Mouse (Mus musculus) stomach, postnatal 0 days (tissue): ENCODE measurements around the gene Uba7. TPM values are rescaled to one million over a fixed set of nuclear protein-coding genes. Genes with fewer than 3 reads are reported as not detected.

ENCODE experiments used
- ATAC-seq: fragments of 200-750 bp; cut with Nextera tagmentation; 2 replicates; pipeline ENCODE4 v1.8.0; 2017; ENCODE audit not compliant: low FRiP score, low TSS enrichment
- DNase-seq: peaks from one replicate; pipeline ENCODE4 v3.0.0-alpha.2; 2016; ENCODE audit warnings: low spot score
- H3K27ac ChIP-seq: fragments of 300-500 bp; sonication (generic); replicated peaks from 2 replicates; pipeline ENCODE4 v1.5.1; 2014; ENCODE audit warnings: mild to moderate bottlenecking, control low read depth
- H3K27me3 ChIP-seq: fragments of 300-500 bp; sonication (generic); 2 replicates; pipeline ENCODE4 v1.6.1; 2014; ENCODE audit warnings: low read length; ENCODE audit not compliant: control insufficient read depth, insufficient read depth
- H3K36me3 ChIP-seq: fragments of 300-500 bp; sonication (generic); 2 replicates; pipeline ENCODE4 v1.6.1; 2014; ENCODE audit warnings: low read length, mixed read lengths; ENCODE audit not compliant: control insufficient read depth, insufficient read depth
- H3K4me1 ChIP-seq: fragments of 300-500 bp; sonication (generic); replicated peaks from 2 replicates; pipeline ENCODE4 v1.6.1; 2014; ENCODE audit warnings: antibody characterized with exemption; ENCODE audit not compliant: control insufficient read depth, insufficient read depth
- H3K4me2 ChIP-seq: fragments of 300-500 bp; sonication (generic); replicated peaks from 2 replicates; pipeline ENCODE4 v1.6.1; 2014; ENCODE audit warnings: low read depth, mild to moderate bottlenecking, control low read depth, moderate library complexity
- H3K4me3 ChIP-seq: fragments of 300-500 bp; sonication (generic); 2 replicates; pipeline ENCODE4 v1.5.1; 2014; ENCODE audit warnings: low read depth, low read length, control low read depth
- H3K9ac ChIP-seq: fragments of 300-500 bp; sonication (generic); 2 replicates; pipeline ENCODE4 v1.6.1; 2014; ENCODE audit warnings: mild to moderate bottlenecking, low read length, control low read depth, mixed read lengths
- H3K9me3 ChIP-seq: fragments of 300-500 bp; sonication (generic); 2 replicates; pipeline ENCODE4 v1.6.1; 2016; ENCODE audit warnings: low read length; ENCODE audit not compliant: control insufficient read depth
- CTCF ChIP-seq: IDR thresholded peaks from 2 replicates; pipeline ENCODE4 v1.5.1; 2016; ENCODE audit warnings: antibody characterized with exemption, low read depth, mild to moderate bottlenecking, moderate library complexity
- EP300 ChIP-seq: optimal IDR thresholded peaks from 2 replicates; pipeline ENCODE3; 2016; ENCODE audit warnings: antibody characterized with exemption
- WGBS: fragments of 180-500 bp; shearing (Covaris S2); extraction: QIAGEN DNeasy Blood & Tissue Kit; methylation state at CpG from one replicate; pipeline ENCODE4 v1.1.7; 2014; 5-methylcytosine and 5-hydroxymethylcytosine counted together
- polyA plus RNA-seq: library from polyadenylated mRNA; unstranded; fragments of >200 nt; fragmentation: Nextera tagmentation; extraction: Ambion mirVana; gene quantifications from 2 replicates; pipeline ENCODE4 v1.2.1, GENCODE M21; 2015

Gene Uba7
- polyA plus RNA-seq, 1 experiment from 2014 or later: 24.7 TPM

DNA sequence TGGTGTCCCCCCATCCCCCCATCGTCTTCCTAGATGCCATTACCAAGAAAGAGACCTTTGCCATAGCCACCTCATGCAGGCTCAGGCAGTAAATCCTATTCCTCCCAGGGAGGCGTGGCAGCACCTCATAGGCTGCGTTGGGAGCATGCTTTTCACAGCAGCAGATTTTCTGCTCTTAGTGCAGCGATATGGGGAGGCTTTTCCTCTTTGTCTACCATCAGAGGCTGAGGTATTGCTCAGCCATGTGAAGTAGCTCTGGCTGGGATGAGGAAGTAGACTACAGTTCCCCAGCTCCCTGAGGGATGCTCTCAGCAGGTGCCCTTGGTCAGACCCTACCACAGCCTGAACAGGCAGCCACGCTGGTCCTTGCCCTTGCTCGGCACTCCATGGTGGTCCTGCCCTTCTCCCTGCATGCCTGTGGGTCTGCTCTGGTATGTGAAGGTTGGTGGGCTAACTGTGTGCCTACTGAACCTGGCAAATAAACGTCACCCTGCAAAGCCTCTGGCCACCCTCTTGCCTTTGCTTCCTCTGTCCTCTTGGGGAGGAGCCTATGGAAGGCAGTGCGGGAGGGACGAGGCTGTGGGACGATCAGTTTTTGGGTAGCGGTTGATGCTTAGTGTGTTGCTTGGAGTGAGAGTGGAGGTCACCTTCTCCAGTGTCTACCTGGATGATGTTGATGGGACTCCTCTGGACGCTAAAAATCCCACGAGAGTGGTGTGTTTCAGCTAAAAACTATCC is 26.0 kb upstream of the Uba7 start:
- H3K4me3 ChIP-seq: no peak overlapping the region
- no peaks in the 10 kb centered on the region for H3K4me1 ChIP-seq
- H3K27me3 ChIP-seq: no peaks in the 10 kb centered on the region
- no peaks in the 10 kb centered on the region for H3K9me3 ChIP-seq
- TF ChIP-seq CTCF: no peak
- TF ChIP-seq EP300: no peak
- 77% methylated on average over 13 of the region's 13 CpGs for WGBS
- no peak for ATAC-seq
- no peak for DNase-seq
- no peak overlapping the region for H3K4me2 ChIP-seq
- no peak overlapping the region for H3K27ac ChIP-seq
- no peaks in the 10 kb centered on the region for H3K36me3 ChIP-seq
- H3K9ac ChIP-seq: no peak overlapping the region

DNA sequence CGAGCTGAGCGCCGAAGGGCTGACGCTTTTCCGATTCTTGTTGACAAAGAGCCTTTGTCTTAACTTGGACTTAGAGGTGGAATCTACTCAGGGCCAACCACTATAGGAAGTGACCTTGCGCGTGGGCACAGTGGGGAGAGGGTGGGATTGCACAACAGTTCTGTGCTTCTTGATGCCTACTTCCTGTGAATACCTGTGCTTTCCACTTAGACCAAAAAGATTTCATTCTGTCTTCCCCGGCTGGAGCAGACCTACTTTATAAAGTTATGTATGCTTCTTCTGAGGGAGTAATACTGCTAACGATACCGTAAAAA is 25.4 kb upstream of the Uba7 start, which contains the start of gene Traip:
Traip (plus strand) TSS at position 215 of the 314 bp plus-strand sequence.
- Histone ChIP-seq H3K27me3 (no peaks in the 10 kb centered on the region), H3K27ac (peak within 1 kb of the TSS; percentile 67), H3K4me3 (peak within 1 kb of the TSS; percentile 66), H3K9ac (peak within 1 kb of the TSS; percentile 67), H3K4me1 (no peaks in the 10 kb centered on the region), H3K4me2 (peak within 1 kb of the TSS; percentile 76), H3K36me3 (no peaks in the 10 kb centered on the region), H3K9me3 (no peaks in the 10 kb centered on the region)
- no peak for TF ChIP-seq EP300
- no peak for TF ChIP-seq CTCF
- DNase-seq (no peak), ATAC-seq (no peak)
- WGBS: 92% methylated on average over 10 of the region's 10 CpGs

DNA sequence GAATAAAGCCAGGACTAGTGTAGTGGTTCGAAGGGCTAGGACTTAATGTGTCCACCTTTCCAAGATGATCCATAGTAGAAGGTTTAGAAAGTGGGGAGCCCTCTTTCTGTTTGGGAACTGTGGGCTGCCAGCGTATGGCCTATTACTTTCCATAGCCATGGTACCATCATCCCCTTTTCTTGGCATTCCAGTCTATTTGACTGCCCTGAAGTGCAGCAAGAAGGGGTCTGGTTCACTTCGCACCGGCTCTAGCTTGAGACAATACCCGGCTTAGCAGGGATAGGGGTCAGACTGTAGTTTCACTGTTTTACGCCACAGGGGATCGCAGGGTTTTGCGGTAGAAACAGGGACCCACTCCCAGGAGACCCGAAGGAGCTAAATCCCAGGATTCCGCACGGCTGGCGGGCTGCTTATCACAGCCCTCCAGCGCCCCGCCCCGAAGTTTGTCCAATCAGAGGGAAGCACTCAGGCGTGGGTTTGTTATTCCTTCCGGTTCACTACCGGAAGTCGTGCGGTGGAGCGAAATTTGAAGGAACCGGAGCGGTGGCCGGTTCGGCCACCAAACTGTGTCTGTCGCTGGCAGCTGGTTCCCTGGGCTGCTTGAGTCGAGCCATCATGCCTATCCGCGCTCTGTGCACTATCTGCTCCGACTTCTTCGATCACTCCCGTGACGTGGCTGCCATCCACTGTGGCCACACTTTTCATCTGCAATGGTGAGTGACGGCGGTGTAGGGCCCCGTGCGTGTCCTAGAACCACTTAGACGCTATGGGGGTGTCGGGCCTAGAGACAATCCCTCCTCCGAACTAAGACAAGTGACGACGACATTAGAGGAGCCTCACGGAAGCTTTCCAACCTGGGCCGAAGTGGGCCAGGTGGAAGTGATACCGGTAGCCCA is 24.6 kb upstream of the Uba7 start:
- H3K9ac ChIP-seq: peak overlapping the region; percentile 67
- H3K36me3 ChIP-seq: no peaks in the 10 kb centered on the region
- H3K4me1 ChIP-seq: no peaks in the 10 kb centered on the region
- peak overlapping the region; percentile 76 for H3K4me2 ChIP-seq
- H3K4me3 ChIP-seq: peak overlapping the region; percentile 66
- peak overlapping the region; percentile 67 for H3K27ac ChIP-seq
- no peaks in the 10 kb centered on the region for H3K9me3 ChIP-seq
- 11% methylated on average over 45 of the region's 45 CpGs for WGBS
- no peaks in the 10 kb centered on the region for H3K27me3 ChIP-seq
- TF ChIP-seq EP300 (no peak), CTCF (no peak)
- ATAC-seq (peak; percentile 94), DNase-seq (peak; percentile 92)

DNA sequence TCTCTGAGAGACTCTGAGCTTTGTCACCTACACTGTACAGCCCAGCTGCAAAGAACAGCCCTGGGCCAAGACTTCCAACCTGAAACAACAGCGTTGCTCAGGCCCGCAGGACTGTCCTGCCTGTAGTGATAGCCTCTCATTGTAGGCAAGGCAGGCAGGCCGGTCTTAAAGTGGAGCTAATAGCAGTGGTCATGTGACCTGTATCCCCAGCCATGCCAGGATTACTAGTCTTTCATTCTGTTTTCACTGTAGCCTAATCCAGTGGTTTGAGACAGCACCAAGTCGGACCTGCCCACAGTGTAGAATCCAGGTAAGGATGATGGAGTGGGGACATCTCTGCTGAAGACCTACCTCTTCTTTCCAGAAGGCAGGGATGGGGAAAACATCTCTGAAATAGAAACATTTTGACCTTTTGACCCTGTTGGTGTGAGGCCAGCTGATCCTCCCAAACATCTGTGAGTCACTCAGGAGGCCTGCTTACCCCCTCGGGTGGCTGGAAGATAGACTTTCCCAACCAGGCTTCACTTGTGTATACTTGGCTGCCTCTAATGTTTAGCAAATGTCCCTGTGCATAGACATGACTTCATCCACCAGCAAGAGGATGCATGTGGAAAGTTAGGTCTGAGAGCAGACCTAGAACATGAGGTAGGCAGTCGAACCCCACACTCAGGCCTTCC is 19.6 kb upstream of the Uba7 start:
- Histone ChIP-seq H3K4me2 (no peak overlapping the region), H3K9ac (no peak overlapping the region), H3K27ac (0 out of 2 replicates have a peak overlapping the region, but pooled peaks have one; percentile 40), H3K9me3 (no peaks in the 10 kb centered on the region), H3K36me3 (no peaks in the 10 kb centered on the region), H3K4me3 (no peak overlapping the region), H3K27me3 (no peaks in the 10 kb centered on the region), H3K4me1 (no peaks in the 10 kb centered on the region)
- no peak for TF ChIP-seq CTCF
- WGBS: 68% methylated on average over 6 of the region's 6 CpGs
- DNase-seq (no peak), ATAC-seq (peak; percentile 64; the same call in 1 of the 2 replicates)

DNA sequence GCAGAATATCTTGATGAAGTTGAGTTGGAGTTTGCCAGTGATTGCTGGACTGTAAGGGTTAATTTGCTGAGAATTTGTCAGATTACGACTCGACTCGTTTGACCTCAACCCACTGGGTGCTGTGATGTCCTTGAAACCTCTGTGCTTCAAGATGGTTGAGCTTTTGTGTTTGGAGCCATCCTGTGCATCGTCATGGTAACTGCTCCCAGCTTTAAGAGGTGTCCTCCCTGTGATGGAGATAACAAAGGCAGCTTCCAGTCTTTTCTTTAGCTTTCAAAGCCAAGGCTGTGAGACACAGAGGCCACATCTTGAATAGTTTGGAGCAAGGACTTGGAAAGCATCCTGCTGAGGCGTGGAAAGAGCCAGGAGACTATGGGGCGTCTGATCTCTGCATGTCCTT is 18.2 kb upstream of the Uba7 start:
- DNase-seq (no peak), ATAC-seq (no peak)
- no peak for TF ChIP-seq CTCF
- no peak overlapping the region for H3K9ac ChIP-seq
- H3K9me3 ChIP-seq: no peaks in the 10 kb centered on the region
- H3K4me3 ChIP-seq: no peak overlapping the region
- WGBS: 65% methylated on average over 6 of the region's 6 CpGs
- H3K27ac ChIP-seq: no peak overlapping the region
- H3K4me2 ChIP-seq: no peak overlapping the region
- no peaks in the 10 kb centered on the region for H3K36me3 ChIP-seq
- no peaks in the 10 kb centered on the region for H3K4me1 ChIP-seq
- H3K27me3 ChIP-seq: no peaks in the 10 kb centered on the region
